Mouse (Mus musculus): ENCODE results near the gene Grhpr. TPM values are rescaled to one million over a fixed set of nuclear protein-coding genes. Genes with fewer than 3 reads are reported as not detected.

The Grhpr gene
- total RNA-seq, 1 experiment = 38.2 TPM

DNA sequence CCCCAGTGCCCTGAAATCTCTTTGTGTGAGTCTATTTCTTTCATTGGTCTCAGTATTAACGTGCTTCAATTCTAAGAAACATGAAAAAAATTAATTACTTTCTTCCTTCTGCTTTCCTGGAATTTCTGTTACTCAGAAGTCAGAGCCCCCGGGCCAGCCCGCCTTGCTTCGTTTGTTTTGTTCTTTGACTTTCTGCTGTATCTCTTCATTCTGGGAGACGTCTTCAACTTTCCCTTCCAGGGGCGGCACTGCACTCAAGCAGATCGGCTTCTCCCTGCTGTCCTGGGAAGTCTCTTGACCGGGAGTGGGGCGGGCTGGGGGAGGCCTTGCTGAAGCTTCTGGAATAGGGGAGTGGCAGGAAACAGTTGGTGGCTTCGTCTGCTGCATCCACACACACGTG is 18.0 kb upstream of the Grhpr start:
- H3K36me3 ChIP-seq (ENCODE audit: control insufficient read depth, insufficient read depth, low read length, poor library complexity, severe bottlenecking) = no peaks in the 10 kb centered on the region
- H3K27ac ChIP-seq (ENCODE audit: insufficient read depth, low read depth, low read length, poor library complexity, severe bottlenecking) = no peak overlapping the region
- in situ Hi-C loops (cut with MboI; ENCODE audit: low sequenced_read_pairs in 2 of 2, unreplicated experiment in 2 of 2) = no loop called here
- no peak overlapping the region for H3K4me3 ChIP-seq (ENCODE audit: insufficient read depth in 1 of 2, low read depth in 1 of 2, low read length in 2 of 2, poor library complexity in 1 of 2, severe bottlenecking in 1 of 2)
- no peak overlapping the region for H3K9ac ChIP-seq (ENCODE audit: insufficient read depth, low read depth, low read length, poor library complexity, severe bottlenecking)
- TF ChIP-seq ZNF384 (IDR thresholded peaks at IDR 0.05; ENCODE audit: low read depth, low read length) (no peak), HCFC1 (IDR thresholded peaks at IDR 0.05; ENCODE audit: borderline replicate concordance, insufficient read depth, low read length) (no peak), MAFK (IDR thresholded peaks at IDR 0.05; ENCODE audit: insufficient read depth, low read depth, low read length) (no peak)
- DNase-seq (ENCODE audit: low read depth, low spot score) = no peak
- H3K4me1 ChIP-seq (ENCODE audit: control insufficient read depth in 2 of 2, insufficient read depth in 2 of 2, low read length in 2 of 2, poor library complexity in 1 of 2) = peaks cover 0 to 14% of the 10 kb centered on the region in 2 experiments; a peak in 2 of 4 replicates
- H3K9me3 ChIP-seq (ENCODE audit: control insufficient read depth, insufficient read depth, low read depth, low read length) = no peaks in the 10 kb centered on the region

DNA sequence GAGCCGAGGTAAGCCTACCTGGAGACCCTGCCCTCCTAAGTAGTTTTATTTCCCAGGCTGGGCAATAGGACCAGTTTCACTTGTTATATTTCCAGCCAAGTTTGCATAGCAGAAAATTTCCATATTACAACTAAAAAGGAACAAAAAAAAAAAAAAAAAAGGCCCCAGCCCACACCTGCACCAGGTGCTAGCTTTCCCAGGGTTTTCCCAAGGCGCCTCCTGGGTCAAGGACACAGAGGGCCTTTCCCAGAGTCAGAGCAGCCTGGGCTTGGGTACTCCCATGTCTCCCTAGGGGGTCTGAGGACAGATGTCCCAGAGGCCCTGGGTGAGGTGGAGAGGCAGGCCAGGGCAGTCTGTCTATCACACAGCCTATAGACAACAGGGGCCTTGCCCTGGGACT is 16.0 kb upstream of the Grhpr start:
- TF ChIP-seq ZNF384 (IDR thresholded peaks at IDR 0.05; ENCODE audit: low read depth, low read length) (no peak), ZC3H11A (IDR thresholded peaks at IDR 0.05; ENCODE audit: borderline replicate concordance, low read depth, low read length) (no peak), CHD2 (IDR thresholded peaks at IDR 0.05; ENCODE audit: low read depth, low read length) (no peak), HCFC1 (IDR thresholded peaks at IDR 0.05; ENCODE audit: borderline replicate concordance, insufficient read depth, low read length) (no peak), MAFK (IDR thresholded peaks at IDR 0.05; ENCODE audit: insufficient read depth, low read depth, low read length) (no peak)
- in situ Hi-C loops (cut with MboI; ENCODE audit: low sequenced_read_pairs in 2 of 2, unreplicated experiment in 2 of 2) = no loop called here
- Histone ChIP-seq H3K4me1 (ENCODE audit: control insufficient read depth in 2 of 2, insufficient read depth in 2 of 2, low read length in 2 of 2, poor library complexity in 1 of 2) (peaks cover 0 to 8% of the 10 kb centered on the region in 2 experiments; a peak in 3 of 4 replicates), H3K36me3 (ENCODE audit: control insufficient read depth, insufficient read depth, low read length, poor library complexity, severe bottlenecking) (no peaks in the 10 kb centered on the region), H3K27ac (ENCODE audit: insufficient read depth, low read depth, low read length, poor library complexity, severe bottlenecking) (no peak overlapping the region), H3K9me3 (ENCODE audit: control insufficient read depth, insufficient read depth, low read depth, low read length) (no peaks in the 10 kb centered on the region), H3K4me3 (ENCODE audit: insufficient read depth in 1 of 2, low read depth in 1 of 2, low read length in 2 of 2, poor library complexity in 1 of 2, severe bottlenecking in 1 of 2) (no peak overlapping the region), H3K9ac (ENCODE audit: insufficient read depth, low read depth, low read length, poor library complexity, severe bottlenecking) (no peak overlapping the region)
- no peak for DNase-seq (ENCODE audit: low read depth, low spot score)

DNA sequence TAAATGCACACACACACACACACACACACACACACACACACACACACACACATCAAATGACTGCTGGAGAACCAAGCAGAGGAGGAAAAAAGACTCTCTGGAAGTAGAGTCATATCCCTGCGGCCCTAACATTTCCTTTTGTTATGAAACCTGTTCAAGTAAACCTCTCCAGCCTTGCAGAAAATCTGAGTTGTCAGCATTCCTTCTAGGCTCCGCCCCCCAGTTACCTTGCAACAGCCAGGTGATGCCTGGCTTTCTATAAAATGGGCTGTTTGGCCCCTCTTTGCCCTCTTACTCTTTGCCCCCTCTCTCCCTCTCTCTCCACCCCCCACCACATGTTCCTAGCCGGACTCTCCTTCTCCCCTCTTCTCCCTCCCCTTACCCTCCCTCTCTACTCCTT is 15.5 kb upstream of the Grhpr start:
- Histone ChIP-seq H3K4me3 (ENCODE audit: insufficient read depth in 1 of 2, low read depth in 1 of 2, low read length in 2 of 2, poor library complexity in 1 of 2, severe bottlenecking in 1 of 2) (no peak overlapping the region), H3K9ac (ENCODE audit: insufficient read depth, low read depth, low read length, poor library complexity, severe bottlenecking) (no peak overlapping the region), H3K4me1 (ENCODE audit: control insufficient read depth in 2 of 2, insufficient read depth in 2 of 2, low read length in 2 of 2, poor library complexity in 1 of 2) (peaks cover 0 to 10% of the 10 kb centered on the region in 2 experiments; a peak in 3 of 4 replicates), H3K27ac (ENCODE audit: insufficient read depth, low read depth, low read length, poor library complexity, severe bottlenecking) (no peak overlapping the region), H3K36me3 (ENCODE audit: control insufficient read depth, insufficient read depth, low read length, poor library complexity, severe bottlenecking) (no peaks in the 10 kb centered on the region), H3K9me3 (ENCODE audit: control insufficient read depth, insufficient read depth, low read depth, low read length) (no peaks in the 10 kb centered on the region)
- TF ChIP-seq ZC3H11A (IDR thresholded peaks at IDR 0.05; ENCODE audit: borderline replicate concordance, low read depth, low read length) (no peak), MAFK (IDR thresholded peaks at IDR 0.05; ENCODE audit: insufficient read depth, low read depth, low read length) (peak; percentile 56)
- DNase-seq (ENCODE audit: low read depth, low spot score) = no peak
- in situ Hi-C loops (cut with MboI; ENCODE audit: low sequenced_read_pairs in 2 of 2, unreplicated experiment in 2 of 2) = no loop called here

DNA sequence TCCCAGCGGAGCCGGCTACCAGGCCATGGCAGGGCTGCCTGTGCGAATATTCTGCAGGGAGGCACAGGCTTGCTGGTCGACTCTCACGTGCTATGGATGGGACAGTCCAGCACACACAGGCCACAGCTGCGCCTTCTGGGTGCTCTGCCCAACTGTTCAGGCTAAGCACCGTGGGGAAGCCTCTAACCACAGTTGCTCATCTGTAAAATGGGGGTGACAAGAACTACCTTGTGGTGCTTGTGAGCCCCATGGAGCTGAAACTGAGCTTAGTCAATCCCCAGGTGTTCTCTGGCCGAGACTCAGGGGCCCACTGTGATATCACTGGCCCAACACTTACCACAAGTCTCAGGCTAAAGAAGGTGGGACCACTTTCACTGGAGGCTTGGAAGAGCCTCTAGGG is 13.8 kb upstream of the Grhpr start:
- Histone ChIP-seq H3K36me3 (ENCODE audit: control insufficient read depth, insufficient read depth, low read length, poor library complexity, severe bottlenecking) (no peaks in the 10 kb centered on the region), H3K9me3 (ENCODE audit: control insufficient read depth, insufficient read depth, low read depth, low read length) (no peaks in the 10 kb centered on the region), H3K4me1 (ENCODE audit: control insufficient read depth in 2 of 2, insufficient read depth in 2 of 2, low read length in 2 of 2, poor library complexity in 1 of 2) (peaks cover 0 to 10% of the 10 kb centered on the region in 2 experiments; a peak in 3 of 4 replicates), H3K9ac (ENCODE audit: insufficient read depth, low read depth, low read length, poor library complexity, severe bottlenecking) (no peak overlapping the region), H3K4me3 (ENCODE audit: insufficient read depth in 1 of 2, low read depth in 1 of 2, low read length in 2 of 2, poor library complexity in 1 of 2, severe bottlenecking in 1 of 2) (no peak overlapping the region), H3K27ac (ENCODE audit: insufficient read depth, low read depth, low read length, poor library complexity, severe bottlenecking) (no peak overlapping the region)
- TF ChIP-seq HCFC1 (IDR thresholded peaks at IDR 0.05; ENCODE audit: borderline replicate concordance, insufficient read depth, low read length) (no peak), MAFK (IDR thresholded peaks at IDR 0.05; ENCODE audit: insufficient read depth, low read depth, low read length) (no peak), ZC3H11A (IDR thresholded peaks at IDR 0.05; ENCODE audit: borderline replicate concordance, low read depth, low read length) (no peak), ZNF384 (IDR thresholded peaks at IDR 0.05; ENCODE audit: low read depth, low read length) (no peak), CHD2 (IDR thresholded peaks at IDR 0.05; ENCODE audit: low read depth, low read length) (no peak)
- no peak for DNase-seq (ENCODE audit: low read depth, low spot score)
- in situ Hi-C loops (cut with MboI; ENCODE audit: low sequenced_read_pairs in 2 of 2, unreplicated experiment in 2 of 2) = no loop called here

DNA sequence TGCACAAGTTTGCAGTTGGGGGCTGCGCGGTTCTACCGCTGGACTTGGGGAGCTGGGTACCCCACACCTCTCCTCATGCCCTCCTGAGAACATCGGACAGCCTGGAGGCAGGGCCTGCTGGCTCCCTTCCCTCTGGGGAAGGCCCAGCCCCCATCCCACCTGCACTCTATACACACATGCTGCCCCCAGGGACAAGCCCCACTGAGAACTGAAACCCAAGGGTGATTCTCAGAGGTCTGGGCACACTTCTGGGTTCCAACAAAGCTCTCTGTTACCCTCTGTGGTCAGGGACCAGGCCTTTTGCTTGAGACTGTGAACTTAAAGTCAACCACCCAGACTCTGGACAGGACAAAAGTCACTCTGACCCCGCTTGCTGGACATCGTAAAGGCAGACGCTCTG is 11.1 kb upstream of the Grhpr start:
- Histone ChIP-seq H3K4me1 (ENCODE audit: control insufficient read depth in 2 of 2, insufficient read depth in 2 of 2, low read length in 2 of 2, poor library complexity in 1 of 2) (peaks cover 0 to 14% of the 10 kb centered on the region in 2 experiments; a peak in 3 of 4 replicates), H3K27ac (ENCODE audit: insufficient read depth, low read depth, low read length, poor library complexity, severe bottlenecking) (no peak overlapping the region), H3K9me3 (ENCODE audit: control insufficient read depth, insufficient read depth, low read depth, low read length) (no peaks in the 10 kb centered on the region), H3K4me3 (ENCODE audit: insufficient read depth in 1 of 2, low read depth in 1 of 2, low read length in 2 of 2, poor library complexity in 1 of 2, severe bottlenecking in 1 of 2) (no peak overlapping the region), H3K36me3 (ENCODE audit: control insufficient read depth, insufficient read depth, low read length, poor library complexity, severe bottlenecking) (no peaks in the 10 kb centered on the region), H3K9ac (ENCODE audit: insufficient read depth, low read depth, low read length, poor library complexity, severe bottlenecking) (no peak overlapping the region)
- TF ChIP-seq HCFC1 (IDR thresholded peaks at IDR 0.05; ENCODE audit: borderline replicate concordance, insufficient read depth, low read length) = no peak
- TF ChIP-seq MAFK (IDR thresholded peaks at IDR 0.05; ENCODE audit: insufficient read depth, low read depth, low read length) = no peak
- no peak for TF ChIP-seq CHD2 (IDR thresholded peaks at IDR 0.05; ENCODE audit: low read depth, low read length)
- TF ChIP-seq ZC3H11A (IDR thresholded peaks at IDR 0.05; ENCODE audit: borderline replicate concordance, low read depth, low read length) = no peak
- no peak for TF ChIP-seq ZNF384 (IDR thresholded peaks at IDR 0.05; ENCODE audit: low read depth, low read length)
- no peak for DNase-seq (ENCODE audit: low read depth, low spot score)
- in situ Hi-C loops (cut with MboI; ENCODE audit: low sequenced_read_pairs in 2 of 2, unreplicated experiment in 2 of 2) = no loop called here

Measured in ES-E14 (cell line).